Mouse (Mus musculus) megakaryocyte, embryonic 14.5 days (primary cell): ENCODE data around the gene Gm5447.

Experiments
- FLI1 ChIP-seq: IDR thresholded peaks from 2 replicates; pipeline ENCODE4 v1.6.1; 2012; ENCODE audit warnings: low read length, inconsistent platforms, mixed read lengths
- GATA1 ChIP-seq: IDR thresholded peaks from 3 replicates; pipeline ENCODE4 v1.6.1; 2012; ENCODE audit warnings: mixed read lengths, low read length, inconsistent platforms, borderline replicate concordance

- TF ChIP-seq GATA1 (no peak), FLI1 (no peak)
Observed at GRCm38 (mm10) chr13:30973501-30974246, at the start of gene Gm5447, which contains the start of gene Exoc2.
